Mouse (Mus musculus): ENCODE results near the gene Clk1.

DNA sequence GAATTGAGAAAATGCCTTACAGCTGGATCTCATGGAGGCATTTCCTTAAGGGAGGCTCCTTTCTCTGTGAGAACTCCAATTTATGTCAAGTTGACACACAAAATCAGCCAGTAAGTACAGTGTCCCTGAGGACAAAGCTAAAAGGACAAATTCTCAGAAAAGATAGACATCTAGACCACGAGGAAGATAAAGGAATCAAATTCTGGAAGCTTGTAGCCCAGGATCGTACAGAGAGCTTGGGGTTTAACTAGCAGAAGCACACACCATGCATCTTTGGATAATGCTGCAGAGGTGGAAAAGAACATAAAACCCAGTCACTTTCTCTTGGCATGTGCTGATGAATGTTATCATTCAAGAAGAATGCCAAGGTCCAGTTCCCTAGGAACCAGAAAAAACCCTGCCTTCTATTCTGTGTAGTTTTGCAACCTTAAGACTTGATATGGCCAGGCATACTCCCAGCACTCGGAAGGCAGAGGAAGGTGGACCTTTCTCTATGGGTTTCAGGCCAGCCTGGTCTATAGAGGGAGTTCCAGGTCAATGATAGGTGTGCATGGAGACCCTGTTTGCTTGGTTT lies 48.2 kb downstream of the Clk1 start:
- TF ChIP-seq CTCF (IDR thresholded peaks at IDR 0.05; ENCODE audit: low read depth) = no peak
- TF ChIP-seq EP300 (IDR thresholded peaks at IDR 0.05; ENCODE audit: low read depth) = no peak
